Mouse (Mus musculus): ENCODE results near the gene Gpc2. TPM values are rescaled to one million over a fixed set of nuclear protein-coding genes. Genes with fewer than 3 reads are reported as not detected.

The Gpc2 gene
- total RNA-seq, 2 experiments from 2014 or later = 1.2 to 1.5 TPM

Other genes with a start within 250 kb of the Gpc2 start
- not detected for gene Smok3c, start 226.8 kb downstream of the Gpc2 start, total RNA-seq (2021)
- gene Zkscan1, start 194.9 kb downstream of the Gpc2 start, total RNA-seq (2021) = 10 to 100 TPM; 39.6 to 42.2 TPM
- gene Zscan21, start 163.1 kb downstream of the Gpc2 start, total RNA-seq (2021) = 10 to 100 TPM; 13.9 to 15.7 TPM
- gene Zfp113, start 124.3 kb downstream of the Gpc2 start, total RNA-seq (2021) = 10 to 100 TPM; 10.6 to 13.2 TPM
- 100 to 1,000 TPM; 139 to 142 TPM for gene Cops6, start 118.9 kb downstream of the Gpc2 start, total RNA-seq (2021)
- 10 to 100 TPM; 19.5 to 25.4 TPM for gene Ap4m1, start 108.0 kb downstream of the Gpc2 start, total RNA-seq (2021)
- 10 to 100 TPM; 15.8 to 16.4 TPM for gene Mcm7, start 107.6 kb downstream of the Gpc2 start, total RNA-seq (2021)
- gene Taf6, start 92.6 kb downstream of the Gpc2 start, total RNA-seq (2021) = 10 to 100 TPM; 42.0 to 43.7 TPM
- 10 to 100 TPM; 14.6 to 15.3 TPM for gene Cnpy4, start 92.5 kb downstream of the Gpc2 start, total RNA-seq (2021)
- 1 to 10 TPM; 6.8 to 8.9 TPM for gene Mblac1, start 85.7 kb downstream of the Gpc2 start, total RNA-seq (2021)
- gene Nxpe5, start 54.1 kb downstream of the Gpc2 start, total RNA-seq (2021) = not detected
- 10 to 100 TPM; 54.4 to 55.9 TPM for gene Lamtor4, start 24.5 kb downstream of the Gpc2 start, total RNA-seq (2021)
- 10 to 100 TPM; 72.5 to 73.6 TPM for gene BC037034, start 16.0 kb downstream of the Gpc2 start, total RNA-seq (2021)
- gene Gal3st4, start 7.2 kb downstream of the Gpc2 start, total RNA-seq (2021) = 1 to 10 TPM; 3.6 to 4.1 TPM
- gene Gm43720, start within 50 bp of the Gpc2 start, total RNA-seq (2021) = not detected
- 1 to 10 TPM in 1 of 2 experiments, under 1 TPM in 1; 0.47 to 1.1 TPM for gene Stag3, start 235 bp upstream of the Gpc2 start, total RNA-seq (2021)
- gene Pvrig, start 62.0 kb upstream of the Gpc2 start, total RNA-seq (2021) = under 1 TPM in 1 of 2 experiments, not detected in 1; 0.40 TPM
- 10 to 100 TPM; 23.7 to 25.2 TPM for gene Zfp157, start 161.5 kb upstream of the Gpc2 start, total RNA-seq (2021)